Mouse (Mus musculus): ENCODE data around the gene Cdk14. TPM values are rescaled to one million over a fixed set of nuclear protein-coding genes. Genes with fewer than 3 reads are reported as not detected.

The Cdk14 gene
- polyA plus RNA-seq, 1 experiment from 2014 or later, result 19.7 TPM

- no peak for ATAC-seq
- H3K4me1 ChIP-seq (ENCODE audit: insufficient read depth, low read depth, low read length), result no peaks in the 10 kb centered on the region
Observed at GRCm38 (mm10) chr5:4877638-4878037, 542.5 kb downstream of the Cdk14 start.

GRCm38 (mm10) chr5:4877131-4877631 lies 542.9 kb downstream of the Cdk14 start:
- H3K27ac ChIP-seq (ENCODE audit: low read length), result no peak overlapping the region

More at GRCm38 (mm10) chr5:4877638-4878037, 542.5 kb downstream of the Cdk14 start:
- no peaks in the 10 kb centered on the region for H3K36me3 ChIP-seq (ENCODE audit: insufficient read depth, low read length)
- 73% methylated on average over 4 of the region's 4 CpGs for WGBS
- TF ChIP-seq EP300 (IDR thresholded peaks at IDR 0.05), result no peak
- TF ChIP-seq CTCF (IDR thresholded peaks at IDR 0.05), result no peak
- 0 out of 2 replicates have a peak, but pooled peaks cover 6% of the 10 kb centered on the region for H3K9me3 ChIP-seq (ENCODE audit: low read length)
- DNase-seq (ENCODE audit: low spot score), result no peak
- no peaks in the 10 kb centered on the region for H3K27me3 ChIP-seq (replicated peaks; ENCODE audit: insufficient read depth, low read length)
- no peak overlapping the region for H3K27ac ChIP-seq (ENCODE audit: low read length)
- no peak overlapping the region for H3K4me3 ChIP-seq (ENCODE audit: low read depth, low read length)
- no peak overlapping the region for H3K4me2 ChIP-seq (replicated peaks; ENCODE audit: low read depth, low read length)
- H3K9ac ChIP-seq (replicated peaks; ENCODE audit: low read depth), result no peak overlapping the region

GRCm38 (mm10) chr5:4876653-4877091 lies 543.4 kb downstream of the Cdk14 start:
- H3K4me2 ChIP-seq (replicated peaks; ENCODE audit: low read depth, low read length), result no peak overlapping the region
- 62% methylated on average over 15 of the region's 15 CpGs for WGBS
- H3K27me3 ChIP-seq (replicated peaks; ENCODE audit: insufficient read depth, low read length), result no peaks in the 10 kb centered on the region
- no peak overlapping the region for H3K9ac ChIP-seq (replicated peaks; ENCODE audit: low read depth)
- H3K9me3 ChIP-seq (ENCODE audit: low read length), result 0 out of 2 replicates have a peak, but pooled peaks cover 5% of the 10 kb centered on the region
- H3K4me1 ChIP-seq (ENCODE audit: insufficient read depth, low read depth, low read length), result no peaks in the 10 kb centered on the region
- ATAC-seq (no peak), DNase-seq (ENCODE audit: low spot score) (no peak)
- H3K4me3 ChIP-seq (ENCODE audit: low read depth, low read length), result no peak overlapping the region
- TF ChIP-seq CTCF (IDR thresholded peaks at IDR 0.05) (no peak; the same call in 1 of the 2 replicates), EP300 (IDR thresholded peaks at IDR 0.05) (no peak)
- H3K36me3 ChIP-seq (ENCODE audit: insufficient read depth, low read length), result no peaks in the 10 kb centered on the region
- no peak overlapping the region for H3K27ac ChIP-seq (ENCODE audit: low read length)

More at GRCm38 (mm10) chr5:4877131-4877631, 542.9 kb downstream of the Cdk14 start:
- no peaks in the 10 kb centered on the region for H3K27me3 ChIP-seq (replicated peaks; ENCODE audit: insufficient read depth, low read length)
- 0 out of 2 replicates have a peak, but pooled peaks cover 6% of the 10 kb centered on the region for H3K9me3 ChIP-seq (ENCODE audit: low read length)
- no peaks in the 10 kb centered on the region for H3K36me3 ChIP-seq (ENCODE audit: insufficient read depth, low read length)
- WGBS, result 55% methylated on average over 5 of the region's 5 CpGs
- TF ChIP-seq EP300 (IDR thresholded peaks at IDR 0.05), result no peak
- no peak for TF ChIP-seq CTCF (IDR thresholded peaks at IDR 0.05)
- H3K4me2 ChIP-seq (replicated peaks; ENCODE audit: low read depth, low read length), result no peak overlapping the region
- H3K4me3 ChIP-seq (ENCODE audit: low read depth, low read length), result no peak overlapping the region
- H3K4me1 ChIP-seq (ENCODE audit: insufficient read depth, low read depth, low read length), result no peaks in the 10 kb centered on the region
- ATAC-seq, result no peak
- H3K9ac ChIP-seq (replicated peaks; ENCODE audit: low read depth), result no peak overlapping the region
- DNase-seq (ENCODE audit: low spot score), result no peak

- H3K4me3 ChIP-seq (ENCODE audit: low read depth, low read length), result no peak overlapping the region
- no peak for TF ChIP-seq CTCF (IDR thresholded peaks at IDR 0.05)
- H3K27ac ChIP-seq (ENCODE audit: low read length), result no peak overlapping the region
- WGBS, result 78% methylated on average over 4 of the region's 4 CpGs
- no peaks in the 10 kb centered on the region for H3K4me1 ChIP-seq (ENCODE audit: insufficient read depth, low read depth, low read length)
- ATAC-seq (no peak), DNase-seq (ENCODE audit: low spot score) (no peak)
- no peaks in the 10 kb centered on the region for H3K9me3 ChIP-seq (ENCODE audit: low read length)
- no peaks in the 10 kb centered on the region for H3K27me3 ChIP-seq (replicated peaks; ENCODE audit: insufficient read depth, low read length)
- no peak overlapping the region for H3K4me2 ChIP-seq (replicated peaks; ENCODE audit: low read depth, low read length)
- H3K9ac ChIP-seq (replicated peaks; ENCODE audit: low read depth), result no peak overlapping the region
- no peaks in the 10 kb centered on the region for H3K36me3 ChIP-seq (ENCODE audit: insufficient read depth, low read length)
Observed at GRCm38 (mm10) chr5:4870041-4870726, 549.9 kb downstream of the Cdk14 start.

- DNase-seq (ENCODE audit: low spot score), result no peak
- ATAC-seq, result no peak
- WGBS, result 55% methylated on average over 6 of the region's 6 CpGs
- H3K27me3 ChIP-seq (replicated peaks; ENCODE audit: insufficient read depth, low read length), result no peaks in the 10 kb centered on the region
- no peaks in the 10 kb centered on the region for H3K36me3 ChIP-seq (ENCODE audit: insufficient read depth, low read length)
- H3K4me1 ChIP-seq (ENCODE audit: insufficient read depth, low read depth, low read length), result no peaks in the 10 kb centered on the region
- H3K9ac ChIP-seq (replicated peaks; ENCODE audit: low read depth), result no peak overlapping the region
- no peaks in the 10 kb centered on the region for H3K9me3 ChIP-seq (ENCODE audit: low read length)
- H3K4me2 ChIP-seq (replicated peaks; ENCODE audit: low read depth, low read length), result no peak overlapping the region
- TF ChIP-seq CTCF (IDR thresholded peaks at IDR 0.05) (no peak), EP300 (IDR thresholded peaks at IDR 0.05) (no peak)
- H3K4me3 ChIP-seq (ENCODE audit: low read depth, low read length), result no peak overlapping the region
- H3K27ac ChIP-seq (ENCODE audit: low read length), result no peak overlapping the region
Observed at GRCm38 (mm10) chr5:4868563-4869120, 551.5 kb downstream of the Cdk14 start.

- H3K36me3 ChIP-seq (ENCODE audit: insufficient read depth, low read length), result no peaks in the 10 kb centered on the region
- no peak overlapping the region for H3K4me3 ChIP-seq (ENCODE audit: low read depth, low read length)
- H3K9ac ChIP-seq (replicated peaks; ENCODE audit: low read depth), result no peak overlapping the region
- H3K9me3 ChIP-seq (ENCODE audit: low read length), result no peaks in the 10 kb centered on the region
- no peaks in the 10 kb centered on the region for H3K4me1 ChIP-seq (ENCODE audit: insufficient read depth, low read depth, low read length)
- 83% methylated on average over 6 of the region's 6 CpGs for WGBS
- H3K27ac ChIP-seq (ENCODE audit: low read length), result no peak overlapping the region
- no peak for DNase-seq (ENCODE audit: low spot score)
- H3K27me3 ChIP-seq (replicated peaks; ENCODE audit: insufficient read depth, low read length), result no peaks in the 10 kb centered on the region
- H3K4me2 ChIP-seq (replicated peaks; ENCODE audit: low read depth, low read length), result no peak overlapping the region
- ATAC-seq, result no peak
- no peak for TF ChIP-seq EP300 (IDR thresholded peaks at IDR 0.05)
- no peak for TF ChIP-seq CTCF (IDR thresholded peaks at IDR 0.05)
Observed at GRCm38 (mm10) chr5:4867849-4868562, 552.1 kb downstream of the Cdk14 start.
